Mouse (Mus musculus) kidney, postnatal 0 days (tissue): Measurements from ENCODE around the gene Arhgap9. TPM values are rescaled to one million over a fixed set of nuclear protein-coding genes. Genes with fewer than 3 reads are reported as not detected.

Source experiments
- ATAC-seq: fragments of 200-750 bp; cut with Nextera tagmentation; replicated peaks from 2 replicates; pipeline ENCODE4 v1.8.0; 2017; ENCODE audit warnings: low read depth, moderate number of reproducible peaks, moderate TSS enrichment, moderate library complexity; ENCODE audit not compliant: low FRiP score
- DNase-seq: peaks from one replicate; pipeline ENCODE4 v3.0.0-alpha.2; 2016; ENCODE audit warnings: low spot score
- H3K27ac ChIP-seq: fragments of 300-500 bp; sonication (generic); 2 replicates; pipeline ENCODE4 v1.5.1; 2014; ENCODE audit warnings: mild to moderate bottlenecking
- H3K27me3 ChIP-seq: fragments of 300-500 bp; sonication (generic); 2 replicates; pipeline ENCODE4 v1.6.1; 2014; ENCODE audit warnings: low read length, mixed read lengths; ENCODE audit not compliant: insufficient read depth
- H3K36me3 ChIP-seq: fragments of 300-500 bp; sonication (generic); 2 replicates; pipeline ENCODE4 v1.6.1; 2014; ENCODE audit warnings: low read length, mixed read lengths; ENCODE audit not compliant: insufficient read depth
- H3K4me1 ChIP-seq: fragments of 300-500 bp; sonication (generic); replicated peaks from 2 replicates; pipeline ENCODE4 v1.6.1; 2014; ENCODE audit warnings: antibody characterized with exemption, low read length, mixed read lengths; ENCODE audit not compliant: insufficient read depth
- H3K4me2 ChIP-seq: fragments of 300-500 bp; sonication (generic); 2 replicates; pipeline ENCODE4 v1.6.1; 2014; ENCODE audit warnings: mild to moderate bottlenecking, low read length, moderate library complexity, mixed read lengths
- H3K4me3 ChIP-seq: fragments of 300-500 bp; sonication (generic); replicated peaks from 2 replicates; pipeline ENCODE4 v1.5.1; 2014; ENCODE audit warnings: low read depth, low read length
- H3K9ac ChIP-seq: fragments of 300-500 bp; sonication (generic); 2 replicates; pipeline ENCODE4 v1.6.1; 2014; ENCODE audit warnings: low read depth, low read length
- H3K9me3 ChIP-seq: fragments of 300-500 bp; sonication (generic); replicated peaks from 2 replicates; pipeline ENCODE4 v1.6.1; 2016; ENCODE audit warnings: low read length, inconsistent platforms, mixed read lengths
- CTCF ChIP-seq: IDR thresholded peaks from 2 replicates; pipeline ENCODE4 v1.5.1; 2016; ENCODE audit warnings: antibody characterized with exemption, low read depth, mild to moderate bottlenecking, moderate library complexity
- WGBS: fragments of 180-500 bp; shearing (Covaris S2); extraction: QIAGEN DNeasy Blood & Tissue Kit; methylation state at CpG from one replicate; pipeline ENCODE4 v1.1.7; 2014; 5-methylcytosine and 5-hydroxymethylcytosine counted together
- polyA plus RNA-seq: library from polyadenylated mRNA; unstranded; fragments of >200 nt; fragmentation: Nextera tagmentation; extraction: Ambion mirVana; gene quantifications from 2 replicates; pipeline ENCODE4 v1.2.1, GENCODE M21; 2015

Arhgap9 gene
- polyA plus RNA-seq, 1 experiment from 2014 or later: 3.8 TPM

DNA sequence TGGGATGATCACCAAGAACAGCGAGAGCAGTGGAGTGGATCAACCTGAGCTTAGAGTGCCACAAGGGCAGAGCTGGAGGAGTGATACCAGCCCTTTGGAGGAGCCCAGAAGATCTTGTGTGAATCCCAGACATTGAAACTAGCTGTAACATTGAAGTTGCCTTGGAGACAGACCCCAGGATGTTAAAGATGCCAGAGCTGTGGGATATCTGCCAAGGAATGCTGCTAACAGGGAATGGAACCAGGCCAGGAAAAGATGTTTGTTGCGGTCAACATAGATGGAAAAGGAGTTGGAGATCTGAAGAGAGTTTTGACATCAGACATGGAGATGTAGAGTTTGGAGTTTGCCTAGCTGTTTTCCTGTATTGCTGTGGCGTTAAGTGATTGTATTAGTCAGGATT lies 24.4 kb downstream of the Arhgap9 start:
- Histone ChIP-seq H3K27ac (no peak overlapping the region), H3K4me3 (no peak overlapping the region), H3K4me2 (no peak overlapping the region), H3K9me3 (no peaks in the 10 kb centered on the region), H3K36me3 (no peaks in the 10 kb centered on the region), H3K4me1 (no peaks in the 10 kb centered on the region), H3K27me3 (no peaks in the 10 kb centered on the region), H3K9ac (no peak overlapping the region)
- no peak for ATAC-seq
- WGBS: 73% methylated on average over 3 of the region's 3 CpGs
- TF ChIP-seq CTCF: no peak
- no peak for DNase-seq

DNA sequence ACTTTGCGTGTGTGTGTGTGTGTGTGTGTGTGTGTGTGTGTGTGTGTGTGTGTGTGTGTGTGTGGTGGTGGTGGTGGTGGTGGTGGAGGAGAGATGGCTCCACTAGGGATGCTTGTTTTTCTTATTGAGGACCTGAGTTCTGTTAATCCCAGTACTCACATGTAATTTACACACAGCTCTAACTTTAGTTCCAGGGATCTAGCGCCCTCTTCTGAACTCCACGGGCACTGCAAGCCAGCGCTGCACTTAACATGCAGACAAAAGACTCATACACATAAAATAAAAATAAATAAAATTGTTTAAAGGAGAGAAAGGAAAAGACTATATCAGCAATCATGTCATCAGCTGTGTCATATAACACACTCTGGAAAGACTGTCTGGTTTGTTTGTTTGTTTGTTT lies 27.2 kb downstream of the Arhgap9 start:
- Histone ChIP-seq H3K27me3 (no peaks in the 10 kb centered on the region), H3K36me3 (no peaks in the 10 kb centered on the region), H3K4me3 (no peak overlapping the region), H3K27ac (no peak overlapping the region), H3K4me1 (no peaks in the 10 kb centered on the region), H3K9ac (no peak overlapping the region), H3K9me3 (no peaks in the 10 kb centered on the region), H3K4me2 (no peak overlapping the region)
- ATAC-seq: no peak
- TF ChIP-seq CTCF: peak; percentile 19; the same call in 1 of the 2 replicates
- no peak for DNase-seq
- WGBS: 62% methylated on average over 4 of the region's 4 CpGs

DNA sequence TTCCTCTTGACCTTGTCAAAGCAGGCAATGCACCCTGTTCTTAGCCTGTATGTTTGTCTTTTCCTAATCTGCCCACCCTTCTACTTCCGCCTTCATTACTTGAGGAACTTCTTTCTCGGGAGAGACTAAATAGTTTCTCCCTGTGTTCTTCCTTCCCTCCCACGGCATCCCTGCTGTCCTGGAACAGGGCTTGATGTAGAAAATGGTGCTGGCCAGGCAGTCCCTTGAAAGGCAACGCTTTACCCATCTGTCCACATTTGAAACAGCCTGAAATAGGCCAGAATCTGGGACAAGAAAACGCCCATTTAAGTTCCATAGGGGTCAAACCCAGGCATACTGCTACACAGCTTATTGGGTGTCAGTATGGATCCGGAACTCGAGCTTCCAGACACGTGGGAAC lies 28.0 kb downstream of the Arhgap9 start:
- Histone ChIP-seq H3K9me3 (no peaks in the 10 kb centered on the region), H3K4me3 (no peak overlapping the region), H3K27me3 (no peaks in the 10 kb centered on the region), H3K9ac (no peak overlapping the region), H3K27ac (no peak overlapping the region), H3K4me2 (no peak overlapping the region), H3K36me3 (no peaks in the 10 kb centered on the region), H3K4me1 (no peaks in the 10 kb centered on the region)
- 71% methylated on average over 8 of the region's 8 CpGs for WGBS
- DNase-seq (no peak), ATAC-seq (no peak)
- TF ChIP-seq CTCF: no peak

DNA sequence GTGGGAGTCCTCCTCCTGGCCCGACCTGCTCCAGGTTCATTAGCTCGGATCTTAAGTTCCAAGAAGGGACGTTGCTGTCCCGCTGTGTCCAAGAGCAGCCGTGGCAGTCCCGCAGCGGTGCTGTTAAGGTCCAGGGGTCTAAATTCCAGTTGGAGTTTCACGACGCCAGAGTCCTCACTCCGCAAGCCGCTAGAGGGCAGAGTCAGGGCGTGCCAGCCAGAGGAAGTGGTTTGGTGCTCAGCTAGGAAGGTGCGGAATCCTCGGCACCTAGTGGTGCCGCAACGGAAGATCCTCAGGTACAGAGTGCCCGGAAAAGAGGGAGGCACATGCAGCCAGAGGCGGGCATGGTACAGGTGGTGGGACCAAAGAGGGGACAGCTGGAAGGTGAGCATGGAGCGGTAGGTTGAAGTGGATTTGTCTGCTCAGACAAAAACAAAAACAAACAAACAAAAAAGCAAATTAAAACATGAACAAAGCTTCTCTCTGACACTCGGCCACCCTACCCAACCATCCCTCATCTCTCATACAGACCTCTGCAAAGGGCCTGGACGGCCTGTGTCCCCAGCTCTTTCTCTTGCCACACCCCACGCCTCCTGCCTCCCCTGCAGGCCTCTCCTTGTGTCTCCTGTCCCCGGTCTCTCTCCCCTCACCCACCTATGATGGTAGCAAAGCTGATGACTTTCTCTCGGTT lies 29.0 kb downstream of the Arhgap9 start:
- Histone ChIP-seq H3K36me3 (no peaks in the 10 kb centered on the region), H3K4me3 (no peak overlapping the region)

DNA sequence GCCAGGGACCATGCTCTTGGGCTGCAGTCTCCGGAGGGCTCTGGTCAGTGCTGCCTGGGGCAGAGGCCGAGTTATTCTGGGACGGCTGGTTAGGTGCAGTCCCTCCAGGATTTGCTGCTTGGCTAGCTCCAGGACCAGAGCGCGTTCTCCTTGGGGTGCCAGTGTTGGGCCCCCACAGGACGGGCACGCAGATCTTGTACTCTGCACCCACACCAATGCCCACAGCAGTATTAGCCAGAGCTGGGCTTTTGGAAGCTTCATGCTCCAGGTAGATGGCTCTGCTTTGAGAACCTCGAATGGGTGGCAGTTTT lies 29.5 kb downstream of the Arhgap9 start:
- WGBS: 77% methylated on average over 8 of the region's 8 CpGs
- no peaks in the 10 kb centered on the region for H3K9me3 ChIP-seq
- no peak for TF ChIP-seq CTCF
- DNase-seq: no peak
- no peak overlapping the region for H3K27ac ChIP-seq
- no peak overlapping the region for H3K4me3 ChIP-seq
- H3K27me3 ChIP-seq: no peaks in the 10 kb centered on the region
- H3K4me2 ChIP-seq: no peak overlapping the region
- H3K4me1 ChIP-seq: no peaks in the 10 kb centered on the region
- no peak for ATAC-seq
- H3K9ac ChIP-seq: no peak overlapping the region
- H3K36me3 ChIP-seq: no peaks in the 10 kb centered on the region

More for the DNA sequence above, 29.0 kb downstream of the Arhgap9 start:
- DNase-seq (peak; percentile 89), ATAC-seq (peak; percentile 43; the same call in 1 of the 2 replicates)
- Histone ChIP-seq H3K4me1 (no peaks in the 10 kb centered on the region), H3K9ac (0 out of 2 replicates have a peak overlapping the region, but pooled peaks have one; percentile 20), H3K9me3 (no peaks in the 10 kb centered on the region), H3K27ac (no peak overlapping the region), H3K27me3 (no peaks in the 10 kb centered on the region), H3K4me2 (peak overlapping the region; percentile 50)
- TF ChIP-seq CTCF: peak; percentile 92
- WGBS: 12% methylated on average over 24 of the region's 24 CpGs

DNA sequence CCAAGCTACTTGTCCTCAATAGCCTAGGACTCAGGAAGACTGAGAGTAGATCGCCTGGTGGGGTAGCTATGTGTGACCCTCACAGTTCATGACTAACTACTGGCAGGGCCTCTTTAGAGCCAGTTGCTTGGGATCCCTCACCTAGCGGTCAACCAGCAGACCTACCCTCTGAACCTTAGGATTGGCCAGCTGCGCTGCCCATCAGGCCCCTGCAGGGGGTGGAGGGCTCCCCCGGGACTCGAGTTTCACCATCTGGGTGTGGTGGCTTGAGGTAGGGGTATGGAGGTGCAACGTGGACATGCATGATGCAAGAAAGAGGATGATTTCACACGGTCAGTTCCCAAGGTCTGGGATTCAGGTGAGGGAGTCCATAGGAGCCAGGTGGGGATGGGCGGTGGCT lies 30.0 kb downstream of the Arhgap9 start:
- Histone ChIP-seq H3K27ac (no peak overlapping the region), H3K36me3 (no peaks in the 10 kb centered on the region), H3K9me3 (no peaks in the 10 kb centered on the region), H3K4me3 (no peak overlapping the region), H3K4me2 (no peak overlapping the region), H3K4me1 (no peaks in the 10 kb centered on the region), H3K27me3 (no peaks in the 10 kb centered on the region), H3K9ac (no peak overlapping the region)
- ATAC-seq (no peak), DNase-seq (no peak)
- WGBS: 61% methylated on average over 8 of the region's 8 CpGs
- no peak for TF ChIP-seq CTCF

DNA sequence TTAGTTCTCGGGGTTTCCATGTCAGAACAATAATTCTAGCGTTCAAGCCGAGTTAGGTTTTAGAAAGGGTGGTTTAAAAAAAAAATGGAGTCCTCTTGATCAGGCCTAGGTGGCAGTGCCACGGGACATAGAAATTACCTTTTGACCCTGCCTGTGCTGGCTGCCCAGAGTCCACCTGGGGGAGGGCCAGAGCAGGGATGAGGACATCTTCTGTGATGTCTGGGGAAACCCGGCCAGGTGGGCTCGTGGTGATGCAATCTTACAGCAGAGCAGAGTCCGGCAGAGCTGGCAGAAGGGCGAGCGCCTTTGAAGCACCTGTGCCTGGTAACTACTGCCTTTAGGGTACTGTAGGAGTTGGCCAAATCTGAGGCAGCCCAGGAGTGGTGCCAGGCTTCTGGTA lies 30.4 kb downstream of the Arhgap9 start:
- ATAC-seq (no peak), DNase-seq (no peak)
- H3K36me3 ChIP-seq: no peaks in the 10 kb centered on the region
- no peaks in the 10 kb centered on the region for H3K9me3 ChIP-seq
- no peak overlapping the region for H3K4me3 ChIP-seq
- WGBS: 71% methylated on average over 9 of the region's 9 CpGs
- H3K27ac ChIP-seq: no peak overlapping the region
- no peaks in the 10 kb centered on the region for H3K27me3 ChIP-seq
- no peaks in the 10 kb centered on the region for H3K4me1 ChIP-seq
- TF ChIP-seq CTCF: no peak
- H3K9ac ChIP-seq: no peak overlapping the region
- no peak overlapping the region for H3K4me2 ChIP-seq
